Mouse (Mus musculus): ENCODE measurements around the gene Sema4d. TPM values are rescaled to one million over a fixed set of nuclear protein-coding genes. Genes with fewer than 3 reads are reported as not detected.

Gene Sema4d
- polyA plus RNA-seq, 1 experiment from 2014 or later, result 17.3 TPM

DNA sequence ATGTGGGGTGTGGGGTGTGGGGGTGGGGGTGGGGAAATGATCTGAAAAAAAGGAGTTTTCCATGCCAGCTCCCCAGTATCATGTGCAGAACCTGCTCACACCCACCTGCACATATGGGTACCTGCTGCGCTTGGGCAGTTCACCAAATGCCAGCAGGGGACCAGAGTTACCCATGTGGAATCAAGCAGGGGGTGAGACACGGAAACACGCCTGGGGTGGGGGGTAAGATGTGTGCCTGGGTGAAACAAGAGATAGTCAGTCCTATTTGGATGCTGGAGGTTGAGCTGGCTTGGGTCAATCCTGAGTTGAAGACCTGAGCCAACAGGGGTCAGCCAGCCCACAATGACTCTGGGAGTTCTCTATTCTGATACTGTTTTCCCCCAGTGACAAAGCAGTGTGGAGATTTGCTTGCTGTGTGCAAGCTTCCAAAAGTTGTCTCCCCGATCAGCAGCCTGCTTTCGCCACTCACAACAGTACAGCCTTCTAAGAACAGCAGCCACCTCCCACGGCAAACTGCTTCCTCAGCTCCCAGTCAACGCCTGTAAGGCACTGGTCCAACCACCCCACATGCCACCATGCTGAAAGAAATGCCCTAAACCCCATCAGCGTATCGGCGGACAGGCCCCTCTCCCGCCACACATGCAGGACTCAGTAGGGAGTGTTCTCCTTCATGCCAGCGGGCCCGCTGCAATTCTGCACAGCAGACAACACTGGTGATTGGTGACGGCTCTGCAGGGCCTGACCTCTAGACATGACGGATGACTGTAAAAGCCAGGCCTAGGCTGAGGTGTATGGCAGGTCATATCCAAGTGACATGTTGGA is 41.0 kb downstream of the Sema4d start:
- H3K4me1 ChIP-seq (replicated peaks), result peaks cover 86% of the 10 kb centered on the region
- H3K4me3 ChIP-seq, result no peak overlapping the region
- peak overlapping the region; percentile 25 for H3K27ac ChIP-seq (ENCODE audit: poor library complexity, severe bottlenecking)
- no peak for ATAC-seq (ENCODE audit: insufficient number of reproducible peaks, low FRiP score)
- no peaks in the 10 kb centered on the region for H3K9me3 ChIP-seq (replicated peaks)
- H3K4me2 ChIP-seq, result no peak overlapping the region
- 57% methylated on average over 15 of the region's 15 CpGs for WGBS
- H3K9ac ChIP-seq, result 0 out of 2 replicates have a peak overlapping the region, but pooled peaks have one; percentile 33
- no peaks in the 10 kb centered on the region for H3K27me3 ChIP-seq (replicated peaks)
- no peaks in the 10 kb centered on the region for H3K36me3 ChIP-seq

DNA sequence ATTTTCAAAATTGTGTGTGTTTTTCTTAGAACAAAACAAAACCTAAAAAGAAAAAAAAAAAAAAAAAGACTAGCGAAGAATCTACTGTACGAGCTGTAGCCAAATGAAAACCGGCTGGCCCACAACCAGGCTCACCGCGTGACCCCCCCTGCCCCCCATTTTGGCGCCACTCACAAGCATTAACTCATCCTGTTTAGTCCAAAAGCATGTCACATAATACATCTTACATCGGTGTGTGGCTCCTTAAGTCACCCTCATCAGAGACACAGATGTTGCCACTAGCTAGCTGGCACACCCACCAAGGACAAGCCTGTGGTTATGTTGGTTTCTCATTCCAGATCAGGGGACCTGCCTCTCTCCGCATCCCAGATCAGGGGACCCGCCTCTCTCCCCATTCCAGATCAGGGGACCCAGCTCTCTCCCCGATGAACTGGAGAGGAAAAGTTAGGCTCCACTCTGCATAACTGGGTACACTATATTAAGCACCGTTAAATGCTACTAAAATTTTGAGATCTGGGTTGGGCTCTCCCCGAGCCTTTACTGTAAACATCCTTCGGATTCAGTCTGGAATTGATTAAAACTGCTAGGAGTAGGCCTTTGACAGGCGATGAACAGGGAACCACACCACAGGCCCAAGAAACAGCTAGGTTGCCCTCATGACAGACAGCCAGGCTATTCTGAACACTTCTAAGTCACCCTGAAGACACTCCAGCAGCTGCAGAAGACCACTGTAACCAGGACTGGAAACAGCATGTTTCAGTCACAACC is 43.8 kb downstream of the Sema4d start:
- WGBS, result 80% methylated on average over 14 of the region's 14 CpGs

DNA sequence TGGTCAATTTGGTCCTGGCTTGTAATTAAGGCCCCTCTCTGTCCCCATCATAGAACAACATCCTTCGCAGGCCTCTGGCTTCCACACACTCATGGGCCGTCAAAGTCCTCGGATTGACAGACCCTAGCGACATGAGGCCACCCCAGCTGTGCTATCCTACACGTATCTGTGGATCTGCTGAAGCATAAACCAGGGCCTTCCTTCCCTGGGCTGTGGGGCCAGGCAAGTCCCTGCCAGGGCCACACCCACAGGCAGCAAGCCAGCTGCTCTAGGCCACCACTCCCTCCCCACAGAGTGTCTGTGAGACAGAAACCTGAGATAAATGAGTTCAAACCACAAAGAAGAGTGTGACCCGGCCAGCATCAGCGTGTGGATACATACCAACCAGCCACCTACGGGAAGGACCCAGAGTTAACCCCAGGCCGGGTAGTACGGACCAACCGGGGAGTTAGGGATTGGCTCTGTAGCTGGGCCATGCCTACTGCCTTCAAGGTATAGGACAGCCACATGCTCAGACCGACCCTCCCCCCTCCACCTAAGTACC is 45.5 kb downstream of the Sema4d start:
- H3K9ac ChIP-seq, result no peak overlapping the region
- no peaks in the 10 kb centered on the region for H3K27me3 ChIP-seq (replicated peaks)
- H3K4me3 ChIP-seq, result no peak overlapping the region
- no peaks in the 10 kb centered on the region for H3K36me3 ChIP-seq
- H3K4me2 ChIP-seq, result no peak overlapping the region
- H3K27ac ChIP-seq (ENCODE audit: poor library complexity, severe bottlenecking), result no peak overlapping the region
- ATAC-seq (ENCODE audit: insufficient number of reproducible peaks, low FRiP score), result peak; percentile 40; the same call in 1 of the 2 replicates
- 46% methylated on average over 12 of the region's 12 CpGs for WGBS
- H3K4me1 ChIP-seq (replicated peaks), result peaks cover 61% of the 10 kb centered on the region
- no peaks in the 10 kb centered on the region for H3K9me3 ChIP-seq (replicated peaks)

More for the DNA sequence above, 43.8 kb downstream of the Sema4d start:
- H3K9ac ChIP-seq, result no peak overlapping the region
- no peak for ATAC-seq (ENCODE audit: insufficient number of reproducible peaks, low FRiP score)
- no peak overlapping the region for H3K4me3 ChIP-seq
- no peak overlapping the region for H3K27ac ChIP-seq (ENCODE audit: poor library complexity, severe bottlenecking)
- peaks cover 77% of the 10 kb centered on the region for H3K4me1 ChIP-seq (replicated peaks)
- H3K9me3 ChIP-seq (replicated peaks), result no peaks in the 10 kb centered on the region
- H3K27me3 ChIP-seq (replicated peaks), result no peaks in the 10 kb centered on the region
- H3K4me2 ChIP-seq, result no peak overlapping the region
- H3K36me3 ChIP-seq, result no peaks in the 10 kb centered on the region

DNA sequence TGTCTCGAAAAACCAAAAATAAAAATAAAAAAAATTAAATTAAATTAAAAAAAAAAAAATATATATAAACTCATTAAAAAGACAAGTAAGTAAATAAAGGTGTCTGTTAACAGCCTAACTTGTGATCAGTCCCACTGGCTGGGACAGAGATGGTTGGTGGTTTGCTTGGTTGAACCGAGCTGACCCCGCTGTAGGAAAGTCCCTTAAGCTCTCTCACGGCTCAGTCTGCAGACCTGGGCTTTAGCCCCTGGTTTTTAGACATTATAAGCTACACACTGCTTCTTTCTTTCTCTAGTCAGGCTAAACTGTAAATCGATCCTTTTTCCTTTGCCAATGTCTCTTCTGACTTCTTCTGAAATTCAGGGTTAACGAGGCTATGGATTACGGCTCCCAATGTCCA is 46.5 kb downstream of the Sema4d start:
- H3K27ac ChIP-seq (ENCODE audit: poor library complexity, severe bottlenecking), result no peak overlapping the region
- H3K4me2 ChIP-seq, result no peak overlapping the region
- H3K4me3 ChIP-seq, result no peak overlapping the region
- no peak for ATAC-seq (ENCODE audit: insufficient number of reproducible peaks, low FRiP score)
- peaks cover 51% of the 10 kb centered on the region for H3K4me1 ChIP-seq (replicated peaks)
- no peaks in the 10 kb centered on the region for H3K27me3 ChIP-seq (replicated peaks)
- WGBS, result 86% methylated on average over 7 of the region's 7 CpGs
- no peaks in the 10 kb centered on the region for H3K36me3 ChIP-seq
- H3K9me3 ChIP-seq (replicated peaks), result no peaks in the 10 kb centered on the region
- no peak overlapping the region for H3K9ac ChIP-seq

DNA sequence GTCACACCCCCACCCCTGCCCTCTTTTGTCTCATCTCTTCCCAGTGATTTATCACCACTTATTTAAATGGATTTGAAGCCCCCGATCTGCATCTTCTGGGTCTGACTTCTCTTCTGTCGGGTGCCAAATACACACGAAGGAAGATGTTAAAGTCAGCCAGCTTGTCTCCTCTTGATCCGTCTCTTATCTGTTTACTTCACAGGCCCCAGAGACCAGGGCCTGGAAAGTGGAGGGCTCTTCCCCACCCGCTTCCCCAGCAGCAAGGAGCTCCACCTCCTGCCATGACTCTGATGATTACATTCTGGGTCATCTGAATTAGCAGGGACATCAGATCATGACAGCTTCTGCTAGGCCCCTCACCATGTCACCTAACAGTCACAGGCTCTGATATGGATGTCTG is 47.7 kb downstream of the Sema4d start:
- WGBS, result 16% methylated on average over 5 of the region's 5 CpGs
- no peak for ATAC-seq (ENCODE audit: insufficient number of reproducible peaks, low FRiP score)
- Histone ChIP-seq H3K9me3 (replicated peaks) (no peaks in the 10 kb centered on the region), H3K27me3 (replicated peaks) (no peaks in the 10 kb centered on the region), H3K27ac (ENCODE audit: poor library complexity, severe bottlenecking) (no peak overlapping the region), H3K4me3 (no peak overlapping the region), H3K4me2 (no peak overlapping the region), H3K9ac (no peak overlapping the region), H3K36me3 (no peaks in the 10 kb centered on the region), H3K4me1 (replicated peaks) (peaks cover 43% of the 10 kb centered on the region)

DNA sequence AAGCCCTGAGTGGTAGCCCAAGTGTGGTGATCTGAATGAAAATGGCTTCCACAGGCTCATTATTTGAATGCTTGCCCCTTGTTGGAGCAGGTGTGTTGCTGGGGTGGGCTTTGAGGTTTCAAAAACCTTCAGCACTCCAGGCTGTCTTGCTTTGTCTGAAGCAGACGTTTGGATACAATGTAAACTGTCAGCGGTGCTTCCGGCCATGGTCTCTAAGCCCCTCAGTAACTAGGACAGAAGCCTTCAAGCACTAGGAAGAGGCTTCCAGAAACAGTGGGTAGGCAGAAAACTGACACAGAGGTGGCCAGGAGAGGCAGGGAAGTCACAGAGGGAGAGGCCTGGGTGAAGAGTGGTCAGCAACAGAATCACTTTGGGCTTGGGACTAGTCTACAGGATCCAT is 49.7 kb downstream of the Sema4d start:
- H3K27ac ChIP-seq (ENCODE audit: poor library complexity, severe bottlenecking), result no peak overlapping the region
- WGBS, result 78% methylated on average over 3 of the region's 3 CpGs
- H3K27me3 ChIP-seq (replicated peaks), result no peaks in the 10 kb centered on the region
- H3K4me3 ChIP-seq, result no peak overlapping the region
- peaks cover 32% of the 10 kb centered on the region for H3K4me1 ChIP-seq (replicated peaks)
- H3K36me3 ChIP-seq, result no peaks in the 10 kb centered on the region
- H3K9me3 ChIP-seq (replicated peaks), result no peaks in the 10 kb centered on the region
- ATAC-seq (ENCODE audit: insufficient number of reproducible peaks, low FRiP score), result no peak
- no peak overlapping the region for H3K9ac ChIP-seq
- no peak overlapping the region for H3K4me2 ChIP-seq

DNA sequence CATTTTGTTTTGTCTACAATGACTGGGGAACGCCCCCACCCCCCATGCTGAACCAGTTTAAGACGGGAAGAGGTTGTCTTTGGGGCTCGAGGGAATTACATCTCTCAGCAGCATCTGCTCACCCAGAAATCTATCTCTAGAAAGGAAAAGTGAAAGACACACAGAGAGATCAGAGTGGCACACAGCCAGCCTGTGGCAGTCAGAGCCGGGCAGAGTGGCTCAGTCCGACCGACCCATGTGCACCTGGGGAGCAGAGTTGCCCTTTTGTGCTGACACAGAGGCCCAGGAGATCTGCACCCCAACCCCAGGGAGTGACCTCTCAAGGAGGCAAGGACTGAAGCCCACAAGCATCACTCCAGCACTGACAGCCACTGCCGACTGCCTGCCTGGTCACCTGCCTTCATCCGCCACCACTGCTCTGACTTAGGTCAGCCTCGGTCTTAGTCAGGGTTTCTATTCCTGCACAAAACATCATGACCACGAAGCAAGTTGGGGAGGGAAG is 50.9 kb downstream of the Sema4d start:
- Histone ChIP-seq H3K36me3 (no peaks in the 10 kb centered on the region), H3K4me2 (no peak overlapping the region), H3K27ac (ENCODE audit: poor library complexity, severe bottlenecking) (no peak overlapping the region), H3K9ac (no peak overlapping the region), H3K4me3 (no peak overlapping the region), H3K9me3 (replicated peaks) (no peaks in the 10 kb centered on the region), H3K4me1 (replicated peaks) (peaks cover 28% of the 10 kb centered on the region), H3K27me3 (replicated peaks) (no peaks in the 10 kb centered on the region)
- 76% methylated on average over 10 of the region's 10 CpGs for WGBS
- ATAC-seq (ENCODE audit: insufficient number of reproducible peaks, low FRiP score), result no peak

DNA sequence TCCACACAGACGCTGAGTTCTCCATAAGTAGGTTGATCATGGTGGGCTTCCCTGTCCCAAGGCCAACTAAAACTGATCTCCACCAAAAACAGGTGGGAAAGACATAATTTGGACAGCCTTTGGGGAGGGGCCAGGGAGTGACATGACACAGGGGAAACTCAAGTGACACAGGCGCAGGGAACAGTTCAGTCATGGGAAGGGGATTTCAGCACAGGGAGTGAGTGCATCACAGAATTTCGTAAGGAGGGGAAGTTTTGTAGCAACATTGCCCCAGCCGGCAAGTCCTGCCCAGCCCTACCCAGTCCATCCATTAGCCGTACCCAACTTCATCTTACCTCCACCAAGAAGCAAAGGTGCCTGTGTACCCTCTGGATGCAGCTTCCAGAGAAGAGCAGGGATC is 52.8 kb downstream of the Sema4d start:
- Histone ChIP-seq H3K4me3 (no peak overlapping the region), H3K36me3 (no peaks in the 10 kb centered on the region), H3K9ac (no peak overlapping the region), H3K27ac (ENCODE audit: poor library complexity, severe bottlenecking) (no peak overlapping the region), H3K9me3 (replicated peaks) (no peaks in the 10 kb centered on the region), H3K4me2 (no peak overlapping the region), H3K27me3 (replicated peaks) (no peaks in the 10 kb centered on the region), H3K4me1 (replicated peaks) (peaks cover 31% of the 10 kb centered on the region)
- no peak for ATAC-seq (ENCODE audit: insufficient number of reproducible peaks, low FRiP score)
- 85% methylated on average over 5 of the region's 5 CpGs for WGBS

DNA sequence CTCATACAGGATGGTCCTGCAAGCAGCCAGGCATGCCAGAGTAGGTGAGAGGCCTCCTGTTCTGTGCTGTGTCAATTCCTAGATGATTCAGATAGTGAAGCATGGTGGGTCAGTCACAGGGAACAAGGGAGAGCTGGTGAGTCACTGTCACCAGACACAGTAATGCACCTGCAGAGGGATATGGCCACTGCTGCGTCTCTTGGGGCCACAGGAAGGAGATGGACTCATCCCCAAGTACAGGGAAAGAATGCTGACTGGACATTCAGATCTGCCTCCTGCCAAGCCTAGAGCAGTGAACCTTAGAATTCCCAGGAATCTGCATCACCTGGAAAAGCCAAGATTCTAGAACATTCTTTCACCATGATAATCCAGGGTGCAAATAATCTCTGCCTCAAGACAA is 53.8 kb downstream of the Sema4d start:
- 81% methylated on average over 1 of the region's 1 CpGs for WGBS
- no peak for ATAC-seq (ENCODE audit: insufficient number of reproducible peaks, low FRiP score)
- Histone ChIP-seq H3K4me1 (replicated peaks) (peaks cover 25% of the 10 kb centered on the region), H3K9me3 (replicated peaks) (no peaks in the 10 kb centered on the region), H3K4me3 (no peak overlapping the region), H3K9ac (no peak overlapping the region), H3K27me3 (replicated peaks) (no peaks in the 10 kb centered on the region), H3K36me3 (no peaks in the 10 kb centered on the region), H3K4me2 (no peak overlapping the region), H3K27ac (ENCODE audit: poor library complexity, severe bottlenecking) (no peak overlapping the region)

DNA sequence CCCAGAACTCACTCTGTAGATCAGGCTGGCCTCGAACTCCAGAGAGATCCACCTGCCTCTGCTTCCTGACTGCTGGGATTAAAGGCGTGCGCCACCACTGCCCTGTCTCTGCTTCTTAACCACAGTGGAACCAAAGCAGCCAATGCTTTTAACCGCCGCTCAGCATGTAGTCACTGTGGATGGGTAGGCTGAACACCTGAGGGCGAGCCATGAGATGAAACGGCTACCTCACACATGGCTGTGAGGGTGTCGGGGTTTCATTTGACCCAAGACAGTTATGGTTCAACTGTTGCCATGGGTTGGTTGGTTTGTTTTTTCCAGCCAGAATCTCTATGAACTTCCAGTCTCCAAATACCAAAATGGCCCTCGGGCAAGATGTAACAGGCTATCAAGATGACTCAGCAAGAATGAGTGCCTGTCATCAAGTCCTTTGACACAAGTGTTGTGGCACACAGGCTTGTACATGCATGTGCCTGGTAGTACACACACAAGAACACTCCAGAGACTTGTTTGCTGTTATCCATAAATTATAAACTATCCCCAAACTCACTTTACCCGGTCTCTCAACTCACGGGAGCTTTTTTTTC is 54.9 kb downstream of the Sema4d start:
- 87% methylated on average over 11 of the region's 11 CpGs for WGBS
- ATAC-seq (ENCODE audit: insufficient number of reproducible peaks, low FRiP score), result no peak
- H3K27ac ChIP-seq (ENCODE audit: poor library complexity, severe bottlenecking), result peak overlapping the region; percentile 42; the same call in 1 of the 2 replicates
- H3K9ac ChIP-seq, result no peak overlapping the region
- no peak overlapping the region for H3K4me3 ChIP-seq
- no peaks in the 10 kb centered on the region for H3K9me3 ChIP-seq (replicated peaks)
- no peaks in the 10 kb centered on the region for H3K36me3 ChIP-seq
- no peak overlapping the region for H3K4me2 ChIP-seq
- peaks cover 25% of the 10 kb centered on the region for H3K4me1 ChIP-seq (replicated peaks)
- H3K27me3 ChIP-seq (replicated peaks), result no peaks in the 10 kb centered on the region

Measured in heart, embryonic 12.5 days (tissue).